Mouse (Mus musculus) heart, embryonic 16.5 days (tissue): ENCODE measurements at regions not wholly inside any gene's neighbourhood (a gene's known extent, or its start where the extent isn't known, plus 50 kb on each side); places are given as distances from the start of the nearest gene placed in this dataset.

Experiments used
- ATAC-seq: fragments of 200-750 bp; cut with Nextera tagmentation; replicated peaks from 2 replicates; pipeline ENCODE4 v1.8.0; 2017; ENCODE audit warnings: moderate number of reproducible peaks; ENCODE audit not compliant: insufficient read depth, low FRiP score; ENCODE audit errors: extremely low read depth
- H3K27ac ChIP-seq: fragments of 300-500 bp; sonication (generic); 2 replicates; pipeline ENCODE4 v1.5.1; 2014; ENCODE audit warnings: mild to moderate bottlenecking, low read length, control low read depth, moderate library complexity
- H3K27me3 ChIP-seq: fragments of 300-500 bp; sonication (generic); 2 replicates; pipeline ENCODE4 v1.6.1; 2014; ENCODE audit warnings: low read length, mixed read lengths; ENCODE audit not compliant: control insufficient read depth, insufficient read depth
- H3K36me3 ChIP-seq: fragments of 300-500 bp; sonication (generic); 2 replicates; pipeline ENCODE4 v1.6.1; 2014; ENCODE audit not compliant: control insufficient read depth, insufficient read depth
- H3K4me1 ChIP-seq: fragments of 300-500 bp; sonication (generic); 2 replicates; pipeline ENCODE4 v1.6.1; 2014; ENCODE audit warnings: low read length, mixed read lengths; ENCODE audit not compliant: control insufficient read depth, insufficient read depth
- H3K4me2 ChIP-seq: fragments of 300-500 bp; sonication (generic); 2 replicates; pipeline ENCODE4 v1.6.1; 2014; ENCODE audit warnings: low read depth, mild to moderate bottlenecking, control low read depth, low read length
- H3K4me3 ChIP-seq: fragments of 300-500 bp; sonication (generic); 2 replicates; pipeline ENCODE4 v1.5.1; 2014; ENCODE audit warnings: mild to moderate bottlenecking, control low read depth, low read length
- H3K9ac ChIP-seq: fragments of 300-500 bp; sonication (generic); 2 replicates; pipeline ENCODE4 v1.6.1; 2014; ENCODE audit warnings: low read length, control low read depth
- H3K9me3 ChIP-seq: fragments of 300-500 bp; sonication (generic); replicated peaks from 2 replicates; pipeline ENCODE4 v1.6.1; 2016; ENCODE audit warnings: low read length; ENCODE audit not compliant: control insufficient read depth
- WGBS: fragments of 180-500 bp; shearing (Covaris S2); extraction: QIAGEN DNeasy Blood & Tissue Kit; methylation state at CpG from one replicate; pipeline ENCODE4 v1.1.7; 2014; 5-methylcytosine and 5-hydroxymethylcytosine counted together

DNA sequence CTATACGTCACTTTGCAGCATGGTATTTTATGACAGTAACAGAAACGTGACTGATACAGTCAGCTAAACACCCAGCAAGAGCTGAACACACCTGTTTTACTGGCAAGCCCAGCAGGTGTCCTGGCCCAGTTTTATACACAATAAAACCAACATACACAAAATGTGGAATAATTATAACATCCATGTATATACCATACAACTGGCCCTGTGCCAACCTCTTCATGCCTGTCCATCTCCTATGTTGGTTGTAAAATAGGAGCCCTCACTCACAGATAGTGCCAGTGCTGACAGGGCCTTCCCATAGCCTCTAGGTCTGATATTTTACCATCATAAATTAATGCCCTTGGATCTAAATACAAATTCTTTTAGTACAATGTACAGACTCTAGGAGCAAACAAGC, 68.6 kb upstream of the Lmcd1 start:
- Histone ChIP-seq H3K9ac (no peak overlapping the region), H3K4me2 (no peak overlapping the region), H3K4me1 (peaks cover 4% of the 10 kb centered on the region), H3K27ac (no peak overlapping the region), H3K36me3 (no peaks in the 10 kb centered on the region), H3K9me3 (no peaks in the 10 kb centered on the region), H3K4me3 (no peak overlapping the region), H3K27me3 (no peaks in the 10 kb centered on the region)
- no peak for ATAC-seq
- WGBS = 70% methylated on average over 2 of the region's 2 CpGs

- H3K9me3 ChIP-seq = no peaks in the 10 kb centered on the region
- no peaks in the 10 kb centered on the region for H3K27me3 ChIP-seq
- no peaks in the 10 kb centered on the region for H3K36me3 ChIP-seq
- H3K4me2 ChIP-seq = no peak overlapping the region
- WGBS = 83% methylated on average over 11 of the region's 11 CpGs
- H3K4me1 ChIP-seq = peaks cover 5% of the 10 kb centered on the region
- H3K4me3 ChIP-seq = no peak overlapping the region
- ATAC-seq = no peak
- H3K27ac ChIP-seq = no peak overlapping the region
- no peak overlapping the region for H3K9ac ChIP-seq
Measured at GRCm38 (mm10) chr6:112205420-112205995, 68.0 kb upstream of the Lmcd1 start.

DNA sequence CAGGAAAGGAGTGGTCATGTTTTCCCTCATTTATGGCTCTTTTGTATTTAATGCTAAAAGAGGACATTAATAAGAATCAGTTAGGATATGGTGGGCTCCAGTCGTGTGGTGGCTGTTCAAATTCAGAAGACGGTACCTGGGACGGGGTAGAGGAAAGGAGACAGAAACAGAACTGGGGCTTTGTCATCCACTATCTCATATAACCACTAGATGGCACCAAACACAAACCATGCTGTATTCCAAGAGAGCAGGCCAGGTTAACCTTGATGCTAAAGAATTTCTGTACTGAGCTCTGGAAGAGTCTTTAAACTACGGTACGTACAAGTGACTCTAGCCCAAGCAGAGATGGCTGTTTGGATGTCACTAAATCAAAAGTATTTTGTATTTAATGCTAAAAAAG, 66.3 kb upstream of the Lmcd1 start:
- Histone ChIP-seq H3K9me3 (no peaks in the 10 kb centered on the region), H3K36me3 (no peaks in the 10 kb centered on the region), H3K27me3 (no peaks in the 10 kb centered on the region), H3K27ac (no peak overlapping the region), H3K9ac (no peak overlapping the region), H3K4me2 (no peak overlapping the region), H3K4me3 (no peak overlapping the region), H3K4me1 (peaks cover 4% of the 10 kb centered on the region; the same call in 1 of the 2 replicates)
- WGBS = 28% methylated on average over 5 of the region's 5 CpGs
- ATAC-seq = no peak

- Histone ChIP-seq H3K9ac (no peak overlapping the region), H3K4me1 (peaks cover 4% of the 10 kb centered on the region; the same call in 1 of the 2 replicates), H3K36me3 (no peaks in the 10 kb centered on the region), H3K9me3 (no peaks in the 10 kb centered on the region), H3K27me3 (no peaks in the 10 kb centered on the region), H3K27ac (peak overlapping the region; percentile 79), H3K4me2 (no peak overlapping the region), H3K4me3 (no peak overlapping the region)
- peak; percentile 87 for ATAC-seq
- WGBS = 43% methylated on average over 8 of the region's 8 CpGs
Measured at GRCm38 (mm10) chr6:112210238-112210950, 63.2 kb upstream of the Lmcd1 start.

DNA sequence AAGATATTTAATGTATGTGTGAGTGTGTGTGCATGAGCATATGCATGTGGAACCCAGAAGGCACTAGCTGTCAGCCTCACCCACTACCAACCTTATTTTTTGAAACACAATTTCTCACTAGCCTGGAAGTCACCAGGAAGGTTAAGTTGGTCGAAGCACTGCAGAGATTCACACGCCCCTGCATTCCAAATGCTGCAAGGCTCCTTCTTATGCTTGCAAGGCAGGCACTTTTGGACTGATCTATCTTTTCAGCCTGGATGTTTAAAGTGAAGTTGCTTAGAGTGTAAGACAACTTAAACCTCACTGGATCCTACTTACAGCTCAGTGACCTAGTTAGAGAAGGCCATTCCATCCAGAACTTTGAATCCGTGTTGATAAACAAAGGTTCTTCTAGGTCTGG, 56.7 kb upstream of the Lmcd1 start:
- Histone ChIP-seq H3K4me1 (no peaks in the 10 kb centered on the region), H3K4me2 (no peak overlapping the region), H3K9ac (no peak overlapping the region), H3K27me3 (no peaks in the 10 kb centered on the region), H3K36me3 (no peaks in the 10 kb centered on the region), H3K4me3 (no peak overlapping the region), H3K9me3 (no peaks in the 10 kb centered on the region), H3K27ac (no peak overlapping the region)
- WGBS = 71% methylated on average over 3 of the region's 3 CpGs
- ATAC-seq = no peak

GRCm38 (mm10) chr6:112218248-112218647, 55.3 kb upstream of the Lmcd1 start:
- H3K36me3 ChIP-seq = no peaks in the 10 kb centered on the region
- H3K4me1 ChIP-seq = no peaks in the 10 kb centered on the region
- no peak overlapping the region for H3K27ac ChIP-seq
- H3K9ac ChIP-seq = no peak overlapping the region
- H3K27me3 ChIP-seq = no peaks in the 10 kb centered on the region
- no peak overlapping the region for H3K4me2 ChIP-seq
- ATAC-seq = no peak
- WGBS = 75% methylated on average over 1 of the region's 1 CpGs
- no peak overlapping the region for H3K4me3 ChIP-seq
- no peaks in the 10 kb centered on the region for H3K9me3 ChIP-seq

DNA sequence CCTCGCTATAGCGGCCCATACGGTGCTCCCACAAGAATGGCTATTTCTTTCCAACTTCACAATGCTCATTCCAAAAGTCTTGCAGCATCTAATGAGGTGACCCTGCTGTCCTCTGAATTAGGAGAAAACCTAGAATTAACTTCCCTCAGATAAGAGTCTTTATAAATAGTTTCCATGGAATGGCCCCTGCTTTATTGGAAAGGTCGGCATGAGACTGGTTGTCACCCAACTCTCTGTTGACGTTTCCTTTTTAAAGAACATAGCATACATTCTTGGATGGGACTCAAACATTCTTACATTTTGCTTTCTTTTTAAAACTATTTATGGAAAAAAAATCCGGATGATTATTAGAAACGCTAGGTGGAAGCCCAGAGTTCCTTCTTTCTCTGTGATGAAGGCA, 53.9 kb upstream of the Lmcd1 start:
- 64% methylated on average over 7 of the region's 7 CpGs for WGBS
- no peak overlapping the region for H3K9ac ChIP-seq
- no peak overlapping the region for H3K27ac ChIP-seq
- no peaks in the 10 kb centered on the region for H3K36me3 ChIP-seq
- no peaks in the 10 kb centered on the region for H3K9me3 ChIP-seq
- ATAC-seq = no peak
- H3K4me3 ChIP-seq = no peak overlapping the region
- no peaks in the 10 kb centered on the region for H3K4me1 ChIP-seq
- no peaks in the 10 kb centered on the region for H3K27me3 ChIP-seq
- no peak overlapping the region for H3K4me2 ChIP-seq

GRCm38 (mm10) chr6:112220149-112220548, 53.4 kb upstream of the Lmcd1 start:
- Histone ChIP-seq H3K9me3 (no peaks in the 10 kb centered on the region), H3K27ac (no peak overlapping the region), H3K4me1 (no peaks in the 10 kb centered on the region), H3K36me3 (no peaks in the 10 kb centered on the region), H3K27me3 (no peaks in the 10 kb centered on the region), H3K4me3 (no peak overlapping the region), H3K4me2 (no peak overlapping the region), H3K9ac (no peak overlapping the region)
- ATAC-seq = no peak
- WGBS = 70% methylated on average over 3 of the region's 3 CpGs

DNA sequence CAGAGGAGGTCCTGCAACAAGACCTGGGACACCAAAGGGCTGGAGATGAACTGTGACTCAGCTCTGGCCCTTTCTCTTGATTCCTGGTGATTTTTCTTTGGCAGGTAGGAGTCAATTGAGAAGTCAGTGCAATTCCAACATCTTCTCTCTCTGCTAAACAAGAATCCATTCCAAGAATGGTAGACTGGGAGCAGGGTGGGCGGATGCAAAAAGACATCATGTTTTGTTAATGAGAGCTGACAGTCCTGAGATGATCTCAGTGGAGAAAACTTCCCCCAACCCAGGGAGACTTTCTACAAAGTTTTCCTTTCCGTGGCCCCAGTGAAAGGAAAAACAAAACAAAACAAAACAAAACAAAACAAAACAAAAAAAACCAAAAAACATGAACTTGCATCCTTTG, 52.2 kb upstream of the Lmcd1 start:
- H3K4me2 ChIP-seq = no peak overlapping the region
- no peak overlapping the region for H3K9ac ChIP-seq
- H3K4me3 ChIP-seq = no peak overlapping the region
- no peak overlapping the region for H3K27ac ChIP-seq
- H3K36me3 ChIP-seq = no peaks in the 10 kb centered on the region
- no peaks in the 10 kb centered on the region for H3K9me3 ChIP-seq
- no peaks in the 10 kb centered on the region for H3K27me3 ChIP-seq
- no peaks in the 10 kb centered on the region for H3K4me1 ChIP-seq
- WGBS = 63% methylated on average over 2 of the region's 2 CpGs
- no peak for ATAC-seq
